ENCODE assay signal across 8 mouse cellular contexts in genomic region chr2:26902467-26903220, GRCm38 (mm10). TPM values are rescaled to one million over a fixed set of nuclear protein-coding genes. Genes with fewer than 3 reads are reported as not detected.
A peak's percentile ranks its signal among the peaks of the same experiment; 100 is the strongest.
DNase-seq lines count a peak whose midpoint lies in the region; ATAC-seq and TF ChIP-seq lines count a peak whose summit lies in the region.

TSS of gene Surf6 (minus strand) at chr2:26902879.

- peak within 1 kb of the TSS; percentile 88 for H3K27ac ChIP-seq in CH12.LX (ENCODE audit: insufficient read depth, low read depth)
- H3K27ac ChIP-seq in forebrain, embryonic 11.5 days (ENCODE audit: low read depth, low read length): peak within 1 kb of the TSS; percentile 82
- peak within 1 kb of the TSS; percentile 65 for H3K27ac ChIP-seq in heart, embryonic 16.5 days (ENCODE audit: low read length)
- peak within 1 kb of the TSS; percentile 91 for H3K27ac ChIP-seq in liver, embryonic 15.5 days (replicated peaks)
- H3K27ac ChIP-seq in neural tube, embryonic 12.5 days: peak within 1 kb of the TSS; percentile 65

- no peak for TF ChIP-seq RAD21 in CH12.LX (IDR thresholded peaks at IDR 0.05; ENCODE audit: low read depth, low read length)

- DNase-seq in CH12.LX (ENCODE audit: extremely low read depth): peak; percentile 98
- DNase-seq in c-Kit-positive CD71-positive TER-119-negative erythroid progenitor cells, embryonic 14.5 days (ENCODE audit: low read depth): peak; percentile 93
- peak; percentile 96 for DNase-seq in forebrain, embryonic 11.5 days (ENCODE audit: low spot score)
- peak; percentile 97 to 99 for DNase-seq in kidney, postnatal 36 days
- DNase-seq in telencephalon, adult 2 months (ENCODE audit: low read depth, low spot score): peak; percentile 98

- in situ Hi-C loops in CH12.LX (cut with MboI; ENCODE audit: low pct_ligation_motif_present, low pct_unique_long_range_greater_than_20kb, low sequenced_read_pairs): no loop called here

- WGBS in forebrain, embryonic 11.5 days: under 1% methylated on average over 41 of the region's 41 CpGs
- WGBS in heart, embryonic 16.5 days: under 1% methylated on average over 41 of the region's 41 CpGs
- WGBS in liver, embryonic 15.5 days (ENCODE audit: insufficient replicate concordance): under 1% methylated on average over 41 of the region's 41 CpGs
- WGBS in neural tube, embryonic 12.5 days: under 1% methylated on average over 41 of the region's 41 CpGs

- peak; percentile 94 for ATAC-seq in forebrain, embryonic 11.5 days (replicated peaks; ENCODE audit: low FRiP score)
- ATAC-seq in heart, embryonic 16.5 days (replicated peaks; ENCODE audit: extremely low read depth, insufficient read depth, low FRiP score): peak; percentile 93
- peak; percentile 91 for ATAC-seq in liver, embryonic 15.5 days (ENCODE audit: insufficient read depth)
- ATAC-seq in neural tube, embryonic 12.5 days (ENCODE audit: low FRiP score, low read depth): peak; percentile 94

- peaks cover 9 to 52% of the 10 kb centered on the region in 2 experiments for H3K4me1 ChIP-seq in CH12.LX (ENCODE audit: control insufficient read depth in 1 of 2, insufficient read depth in 2 of 2)
- H3K4me1 ChIP-seq in forebrain, embryonic 11.5 days (replicated peaks; ENCODE audit: control insufficient read depth, insufficient read depth, low read length): peaks cover 7% of the 10 kb centered on the region
- peaks cover 11% of the 10 kb centered on the region for H3K4me1 ChIP-seq in heart, embryonic 16.5 days (ENCODE audit: control insufficient read depth, insufficient read depth, low read length)
- H3K4me1 ChIP-seq in liver, embryonic 15.5 days (replicated peaks): peaks cover 43% of the 10 kb centered on the region
- peaks cover 22% of the 10 kb centered on the region for H3K4me1 ChIP-seq in neural tube, embryonic 12.5 days

- H3K9me3 ChIP-seq in CH12.LX (replicated peaks; ENCODE audit: low read length): no peaks in the 10 kb centered on the region
- no peaks in the 10 kb centered on the region for H3K9me3 ChIP-seq in forebrain, embryonic 11.5 days (ENCODE audit: control insufficient read depth, low read length)
- H3K9me3 ChIP-seq in heart, embryonic 16.5 days (replicated peaks; ENCODE audit: control insufficient read depth, low read length): no peaks in the 10 kb centered on the region
- H3K9me3 ChIP-seq in liver, embryonic 15.5 days (replicated peaks): no peaks in the 10 kb centered on the region
- no peaks in the 10 kb centered on the region for H3K9me3 ChIP-seq in neural tube, embryonic 12.5 days

- no peaks in the 10 kb centered on the region for H3K27me3 ChIP-seq in CH12.LX (replicated peaks)
- no peaks in the 10 kb centered on the region for H3K27me3 ChIP-seq in forebrain, embryonic 11.5 days (ENCODE audit: control insufficient read depth, insufficient read depth, low read length)
- no peaks in the 10 kb centered on the region for H3K27me3 ChIP-seq in heart, embryonic 16.5 days (ENCODE audit: control insufficient read depth, insufficient read depth, low read length)
- H3K27me3 ChIP-seq in liver, embryonic 15.5 days: no peaks in the 10 kb centered on the region
- H3K27me3 ChIP-seq in neural tube, embryonic 12.5 days (replicated peaks): no peaks in the 10 kb centered on the region

- peak within 1 kb of the TSS; percentile 76 to 97 (median 76) for H3K4me3 ChIP-seq in CH12.LX (replicated peaks in 1 of 3; ENCODE audit: low read depth in 2 of 3, low read length in 2 of 3, poor library complexity in 1 of 3)
- peak within 1 kb of the TSS; percentile 80 for H3K4me3 ChIP-seq in forebrain, embryonic 11.5 days (ENCODE audit: low read depth, low read length)
- H3K4me3 ChIP-seq in heart, embryonic 16.5 days (ENCODE audit: low read length): peak within 1 kb of the TSS; percentile 61
- peak within 1 kb of the TSS; percentile 86 for H3K4me3 ChIP-seq in liver, embryonic 15.5 days (replicated peaks)
- H3K4me3 ChIP-seq in neural tube, embryonic 12.5 days: peak within 1 kb of the TSS; percentile 59

- peak within 1 kb of the TSS; percentile 71 for H3K4me2 ChIP-seq in CH12.LX (ENCODE audit: insufficient read depth, low read depth, poor library complexity, severe bottlenecking)
- H3K4me2 ChIP-seq in forebrain, embryonic 11.5 days (ENCODE audit: low read depth, low read length, severe bottlenecking): peak within 1 kb of the TSS; percentile 78
- peak within 1 kb of the TSS; percentile 73 for H3K4me2 ChIP-seq in heart, embryonic 16.5 days (ENCODE audit: low read depth, low read length)
- H3K4me2 ChIP-seq in liver, embryonic 15.5 days: peak within 1 kb of the TSS; percentile 85
- H3K4me2 ChIP-seq in neural tube, embryonic 12.5 days (replicated peaks): peak within 1 kb of the TSS; percentile 63

- peaks cover 35% of the 10 kb centered on the region for H3K79me2 ChIP-seq in CH12.LX (replicated peaks; ENCODE audit: control insufficient read depth, extremely low read depth, insufficient read depth, poor library complexity, severe bottlenecking)

- peaks cover 45 to 79% of the 10 kb centered on the region in 2 experiments for H3K36me3 ChIP-seq in CH12.LX (replicated peaks in 1 of 2; ENCODE audit: control insufficient read depth in 1 of 2, insufficient read depth in 1 of 2, low read length in 1 of 2)
- H3K36me3 ChIP-seq in forebrain, embryonic 11.5 days (ENCODE audit: control insufficient read depth, insufficient read depth, low read length): peaks cover 7% of the 10 kb centered on the region
- peaks cover 32% of the 10 kb centered on the region for H3K36me3 ChIP-seq in heart, embryonic 16.5 days (ENCODE audit: control insufficient read depth, insufficient read depth)
- peaks cover 59% of the 10 kb centered on the region for H3K36me3 ChIP-seq in liver, embryonic 15.5 days (replicated peaks)
- H3K36me3 ChIP-seq in neural tube, embryonic 12.5 days: peaks cover 48% of the 10 kb centered on the region

- H3K9ac ChIP-seq in CH12.LX (ENCODE audit: insufficient read depth, low read depth): peak within 1 kb of the TSS; percentile 95
- H3K9ac ChIP-seq in forebrain, embryonic 11.5 days (ENCODE audit: low read length): peak within 1 kb of the TSS; percentile 74
- peak within 1 kb of the TSS; percentile 74 for H3K9ac ChIP-seq in heart, embryonic 16.5 days (ENCODE audit: low read length)
- H3K9ac ChIP-seq in liver, embryonic 15.5 days: peak within 1 kb of the TSS; percentile 80
- peak within 1 kb of the TSS; percentile 60 for H3K9ac ChIP-seq in neural tube, embryonic 12.5 days

- TF ChIP-seq POLR2A in CH12.LX (IDR thresholded peaks at IDR 0.05; ENCODE audit: low read depth, low read length): peak; percentile 95

- TF ChIP-seq EP300 in CH12.LX (IDR thresholded peaks at IDR 0.05; ENCODE audit: low read length): no peak

- dilution Hi-C loops in CH12.LX (cut with MboI; ENCODE audit: extremely low pct_ligation_motif_present, extremely low pct_unique_long_range_greater_than_20kb, low sequenced_read_pairs): no loop called here

- no peak for TF ChIP-seq CTCF in CH12.LX (conservative IDR thresholded peaks at IDR 0.05 in 1 of 2, IDR thresholded peaks at IDR 0.05 in 1 of 2; ENCODE audit: low read depth in 2 of 2, low read length in 2 of 2)

TF ChIP-seq in CH12.LX, 34 proteins besides CTCF, POLR2A, EP300 and RAD21 (continues in another document):
- TF ChIP-seq UBTF (IDR thresholded peaks at IDR 0.05; ENCODE audit: low read depth, low read length): 0 out of 2 replicates have a peak, but pooled peaks have one; percentile 62
- no peak for TF ChIP-seq ZC3H11A (IDR thresholded peaks at IDR 0.05; ENCODE audit: low read depth, low read length)
- TF ChIP-seq HCFC1 (IDR thresholded peaks at IDR 0.05; ENCODE audit: low read depth, low read length): peak; percentile 91
- TF ChIP-seq NRF1 (IDR thresholded peaks at IDR 0.05; ENCODE audit: low read depth, low read length): peak; percentile 93
- TF ChIP-seq BHLHE40 (IDR thresholded peaks at IDR 0.05; ENCODE audit: low read depth, low read length): peak; percentile 43; the same call in 1 of the 2 replicates
- TF ChIP-seq KAT2A (IDR thresholded peaks at IDR 0.05; ENCODE audit: insufficient replicate concordance, low read length): peak; percentile 83
- TF ChIP-seq USF1 (IDR thresholded peaks at IDR 0.05; ENCODE audit: low read depth, low read length): peak; percentile 8; the same call in 1 of the 2 replicates
- TF ChIP-seq JUN (IDR thresholded peaks at IDR 0.05; ENCODE audit: insufficient read depth, low read depth, low read length): no peak
- peak; percentile 65; the same call in 1 of the 2 replicates for TF ChIP-seq IRF4 (IDR thresholded peaks at IDR 0.05; ENCODE audit: low read depth, low read length)
- no peak for TF ChIP-seq CHD2 (IDR thresholded peaks at IDR 0.05; ENCODE audit: low read length)
- peak; percentile 87 for TF ChIP-seq TCF12 (IDR thresholded peaks at IDR 0.05; ENCODE audit: low read depth, low read length)
- peak; percentile 81 for TF ChIP-seq MAX (IDR thresholded peaks at IDR 0.05; ENCODE audit: low read length)
- peak; percentile 98 for TF ChIP-seq ELF1 (IDR thresholded peaks at IDR 0.05; ENCODE audit: low read depth, low read length)
- no peak for TF ChIP-seq USF2 (conservative IDR thresholded peaks at IDR 0.05; ENCODE audit: low read depth, low read length)
- peak; percentile 86 for TF ChIP-seq MEF2A (IDR thresholded peaks at IDR 0.05; ENCODE audit: borderline replicate concordance, low read depth, low read length)
- TF ChIP-seq MAFK (IDR thresholded peaks at IDR 0.05; ENCODE audit: insufficient replicate concordance, low read length): no peak
- no peak for TF ChIP-seq ZKSCAN1 (IDR thresholded peaks at IDR 0.05; ENCODE audit: borderline replicate concordance, low read depth, low read length)
- TF ChIP-seq SMC3 (IDR thresholded peaks at IDR 0.05; ENCODE audit: low read depth, low read length): no peak
- peak; percentile 71 for TF ChIP-seq ZMIZ1 (IDR thresholded peaks at IDR 0.05; ENCODE audit: low read depth, low read length)
- TF ChIP-seq CHD1 (IDR thresholded peaks at IDR 0.05; ENCODE audit: low read depth, low read length): no peak
- TF ChIP-seq POLR2AphosphoS2 (IDR thresholded peaks at IDR 0.05; ENCODE audit: low read depth, low read length): peak; percentile 85
- 0 out of 2 replicates have a peak, but pooled peaks have one; percentile 41 for TF ChIP-seq E2F4 (IDR thresholded peaks at IDR 0.05; ENCODE audit: insufficient replicate concordance, low read depth, low read length)
- TF ChIP-seq MYC (IDR thresholded peaks at IDR 0.05; ENCODE audit: low read depth, low read length): peak; percentile 94

RNA-seq across cellular contexts. Expression of gene Surf6, which starts in this region (rescaled TPM):
- total RNA-seq in CH12.LX (2012; rRNA removed) (29.0 and 37.4 TPM in 2 replicates), CH12.LX (2014; rRNA removed) (34.8 and 37.7 TPM in 2 replicates)
- polyA plus RNA-seq in CH12.LX (2012; ENCODE audit: insufficient read length, low read depth): 47.5 and 52.1 TPM in 2 replicates
- polyA plus RNA-seq in forebrain, embryonic 11.5 days (2014; fragmentation: Nextera tagmentation; extraction: Ambion mirVana): 15.6 and 15.7 TPM in 2 replicates
- polyA plus RNA-seq in heart, embryonic 16.5 days (2015; fragmentation: Nextera tagmentation; extraction: Ambion mirVana): 15.1 and 16.0 TPM in 2 replicates
- polyA plus RNA-seq in liver, embryonic 15.5 days (2015; fragmentation: Nextera tagmentation; extraction: Ambion mirVana): 9.9 and 10.8 TPM in 2 replicates
- 28.8 and 30.2 TPM in 2 replicates for polyA plus RNA-seq in neural tube, embryonic 12.5 days (2016; fragmentation: Nextera tagmentation; extraction: Ambion mirVana)

Comparison
In these comparisons a context has a peak if more than half of its experiments do, and no peak if none do; other contexts are left out.
1. Peak in every context shown above with its lines: DNase-seq, ATAC-seq, H3K4me3 ChIP-seq and H3K27ac ChIP-seq.